Comparison of ENCODE assay signal across 17 mouse cellular contexts in the genomic region with DNA sequence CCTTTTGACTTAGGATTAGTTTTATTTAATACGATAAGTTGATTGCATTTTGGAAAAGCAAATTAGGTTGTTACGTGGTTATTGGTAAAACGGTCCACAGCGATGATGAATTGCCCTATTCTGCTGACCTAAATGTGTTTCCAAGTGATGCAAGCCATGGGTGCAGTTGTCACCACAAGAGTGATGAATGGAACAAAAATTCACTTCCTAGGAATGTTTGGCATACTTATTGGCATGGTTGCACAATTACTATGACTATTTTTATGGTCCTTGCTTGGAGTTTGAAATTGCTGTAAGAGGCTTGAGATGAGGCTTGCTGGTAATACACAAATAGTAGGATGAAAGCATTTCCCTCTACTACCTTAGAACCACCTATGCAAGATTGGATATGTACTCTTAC.
"Had no signal": no experiment of that assay in that cellular context is flagged by ENCODE, and none has a peak within 500 bp of the region (broad histone marks: within the 10 kb centered on the region; RNA-seq: fewer than 3 reads in every experiment).

No protein-coding gene starts in this region.

- H3K9ac ChIP-seq: liver, embryonic 13.5 days; midbrain, embryonic 12.5 days; midbrain, embryonic 15.5 days; neural tube, embryonic 12.5 days; neural tube, embryonic 15.5 days; stomach, embryonic 15.5 days had no signal

- H3K9me3 ChIP-seq: liver, embryonic 13.5 days; midbrain, embryonic 12.5 days; midbrain, embryonic 15.5 days; neural tube, embryonic 12.5 days; neural tube, embryonic 15.5 days; stomach, embryonic 15.5 days had no signal

- H3K4me3 ChIP-seq: liver, embryonic 13.5 days; midbrain, embryonic 12.5 days; midbrain, embryonic 15.5 days; neural tube, embryonic 12.5 days; neural tube, embryonic 15.5 days; stomach, embryonic 15.5 days had no signal

- H3K36me3 ChIP-seq: liver, embryonic 13.5 days; midbrain, embryonic 12.5 days; midbrain, embryonic 15.5 days; neural tube, embryonic 12.5 days; neural tube, embryonic 15.5 days; stomach, embryonic 15.5 days had no signal

- ATAC-seq: midbrain, embryonic 15.5 days had no signal

- H3K4me2 ChIP-seq: liver, embryonic 13.5 days; midbrain, embryonic 12.5 days; midbrain, embryonic 15.5 days; neural tube, embryonic 12.5 days; neural tube, embryonic 15.5 days; stomach, embryonic 15.5 days had no signal

- DNase-seq: kidney, adult 11 months; kidney, adult 9 months; kidney, postnatal 14 days; kidney, postnatal 4 days; liver, embryonic 13.5 days; lung, adult 2 months; right cerebral cortex, adult 18-20 months; right cerebral cortex, postnatal 14 days; right cerebral cortex, postnatal 4 days; spleen, adult 18-20 months; thymus, postnatal 25 days had no signal

- H3K27me3 ChIP-seq: liver, embryonic 13.5 days; midbrain, embryonic 12.5 days; midbrain, embryonic 15.5 days; neural tube, embryonic 12.5 days; neural tube, embryonic 15.5 days; stomach, embryonic 15.5 days had no signal

- H3K27ac ChIP-seq: liver, embryonic 13.5 days; macrophage; midbrain, embryonic 12.5 days; midbrain, embryonic 15.5 days; neural tube, embryonic 12.5 days; neural tube, embryonic 15.5 days; stomach, embryonic 15.5 days had no signal

- H3K4me1 ChIP-seq: liver, embryonic 13.5 days; midbrain, embryonic 15.5 days; neural tube, embryonic 12.5 days; neural tube, embryonic 15.5 days; stomach, embryonic 15.5 days had no signal
